Mouse (Mus musculus) erythroblast, embryonic 14.5 days (primary cell): ENCODE measurements around the gene Nat8f6.
"Not testable (repeated sequence)": the region's sequence is repeated elsewhere in the genome, so short reads cannot be mapped to it uniquely, and the experiment has no call there.

ENCODE experiments used
- GATA1 ChIP-seq: IDR thresholded peaks from 2 replicates; pipeline ENCODE4 v1.6.1; 2012; ENCODE audit warnings: low read length, inconsistent platforms, mixed read lengths
- TAL1 ChIP-seq: IDR thresholded peaks from 3 replicates; pipeline ENCODE4 v1.6.1; 2012; ENCODE audit warnings: low read length, inconsistent platforms, mixed read lengths

DNA sequence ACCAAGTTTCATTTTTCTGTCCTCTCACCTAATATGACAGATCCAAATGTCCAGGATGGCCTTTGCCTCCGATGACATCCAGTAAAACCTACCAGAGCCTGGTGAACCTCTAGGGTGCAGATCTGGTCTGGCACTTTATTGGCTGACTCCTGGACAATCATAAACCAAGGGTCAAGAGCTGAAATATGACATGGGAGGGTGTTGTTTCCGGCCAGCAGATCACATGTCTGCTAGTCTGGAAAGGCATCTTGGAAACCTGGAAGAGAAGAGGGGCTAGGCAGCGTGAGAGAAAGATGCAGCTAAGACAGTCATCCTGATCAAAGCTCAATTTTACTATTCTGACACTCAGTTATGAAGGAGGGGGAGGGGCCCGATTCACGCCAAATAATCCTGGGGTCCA lies 48.3 kb upstream of the Nat8f6 start, which contains the start of gene Nat8f2:
- not testable (repeated sequence) for TF ChIP-seq GATA1, TAL1
